Mouse (Mus musculus): ENCODE results near the gene Camk2n1. TPM values are rescaled to one million over a fixed set of nuclear protein-coding genes. Genes with fewer than 3 reads are reported as not detected.

Gene Camk2n1
- polyA plus RNA-seq (2014; fragmentation: Nextera tagmentation; extraction: Ambion mirVana) = 0.99 and 1.0 TPM in 2 replicates

- H3K4me3 ChIP-seq (ENCODE audit: low read depth, low read length) = peak within 1 kb of the TSS; percentile 64
- peak; percentile 57; the same call in 1 of the 2 replicates for ATAC-seq (ENCODE audit: insufficient number of reproducible peaks, low FRiP score, low TSS enrichment, low read depth)
- H3K9me3 ChIP-seq (ENCODE audit: control insufficient read depth, low read length) = no peaks in the 10 kb centered on the region
- peak within 1 kb of the TSS; percentile 77 for H3K9ac ChIP-seq (ENCODE audit: low read length)
- DNase-seq (ENCODE audit: low spot score) = peak; percentile 78
- H3K4me1 ChIP-seq (ENCODE audit: control insufficient read depth, insufficient read depth, low read length) = peaks cover 15% of the 10 kb centered on the region
- H3K27ac ChIP-seq (replicated peaks; ENCODE audit: low read depth, low read length) = peak within 1 kb of the TSS; percentile 30; the same call in 1 of the 2 replicates
- H3K36me3 ChIP-seq (ENCODE audit: control insufficient read depth, insufficient read depth, low read length) = no peaks in the 10 kb centered on the region
- peak within 1 kb of the TSS; percentile 97 for H3K4me2 ChIP-seq (ENCODE audit: low read depth, severe bottlenecking)
- under 1% methylated on average over 34 of the region's 64 CpGs for WGBS
- peaks cover 31% of the 10 kb centered on the region for H3K27me3 ChIP-seq (ENCODE audit: control insufficient read depth, insufficient read depth, low read length)
Measured at GRCm38 (mm10) chr4:138453753-138454570, at the start of gene Camk2n1. Camk2n1 (plus strand) TSS chr4:138454314.

DNA sequence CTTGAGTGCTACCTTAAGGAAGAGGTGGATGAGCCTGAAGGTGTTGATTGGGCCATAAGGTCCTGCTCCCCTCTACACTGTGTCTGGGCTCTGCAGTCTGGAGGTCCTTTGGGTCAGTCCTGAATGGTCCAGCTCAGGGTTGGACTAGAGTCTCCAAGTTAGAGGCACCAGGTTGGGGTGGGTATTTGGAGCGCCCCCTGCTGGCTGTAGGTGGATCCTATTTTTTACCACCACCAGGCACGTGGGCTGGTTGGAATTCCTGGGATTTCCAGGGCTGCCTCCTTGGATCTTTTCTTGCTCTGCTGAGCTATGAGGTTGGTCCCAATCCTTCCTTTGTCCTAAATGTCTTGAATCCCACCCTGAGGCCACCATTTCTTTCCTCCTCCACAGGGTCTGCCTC lies 49.3 kb upstream of the Camk2n1 start:
- Histone ChIP-seq H3K27ac (replicated peaks; ENCODE audit: low read depth, low read length) (no peak overlapping the region), H3K9ac (ENCODE audit: low read length) (no peak overlapping the region), H3K4me3 (ENCODE audit: low read depth, low read length) (no peak overlapping the region), H3K27me3 (ENCODE audit: control insufficient read depth, insufficient read depth, low read length) (no peaks in the 10 kb centered on the region), H3K9me3 (ENCODE audit: control insufficient read depth, low read length) (no peaks in the 10 kb centered on the region), H3K4me1 (ENCODE audit: control insufficient read depth, insufficient read depth, low read length) (no peaks in the 10 kb centered on the region), H3K4me2 (ENCODE audit: low read depth, severe bottlenecking) (no peak overlapping the region), H3K36me3 (ENCODE audit: control insufficient read depth, insufficient read depth, low read length) (no peaks in the 10 kb centered on the region)
- DNase-seq (ENCODE audit: low spot score) (peak; percentile 39), ATAC-seq (ENCODE audit: insufficient number of reproducible peaks, low FRiP score, low TSS enrichment, low read depth) (no peak)
- 6% methylated on average over 2 of the region's 2 CpGs for WGBS

- ATAC-seq (ENCODE audit: insufficient number of reproducible peaks, low FRiP score, low TSS enrichment, low read depth) (no peak), DNase-seq (ENCODE audit: low spot score) (no peak)
- H3K4me1 ChIP-seq (ENCODE audit: control insufficient read depth, insufficient read depth, low read length) = no peaks in the 10 kb centered on the region
- H3K4me2 ChIP-seq (ENCODE audit: low read depth, severe bottlenecking) = no peak overlapping the region
- 0 out of 2 replicates have a peak, but pooled peaks cover 4% of the 10 kb centered on the region for H3K27me3 ChIP-seq (ENCODE audit: control insufficient read depth, insufficient read depth, low read length)
- H3K36me3 ChIP-seq (ENCODE audit: control insufficient read depth, insufficient read depth, low read length) = no peaks in the 10 kb centered on the region
- H3K9me3 ChIP-seq (ENCODE audit: control insufficient read depth, low read length) = no peaks in the 10 kb centered on the region
- H3K27ac ChIP-seq (replicated peaks; ENCODE audit: low read depth, low read length) = no peak overlapping the region
- no peak overlapping the region for H3K4me3 ChIP-seq (ENCODE audit: low read depth, low read length)
- WGBS = 83% methylated on average over 12 of the region's 13 CpGs
- H3K9ac ChIP-seq (ENCODE audit: low read length) = no peak overlapping the region
Measured at GRCm38 (mm10) chr4:138407479-138408194, 46.5 kb upstream of the Camk2n1 start.

GRCm38 (mm10) chr4:138411011-138411410 lies 43.1 kb upstream of the Camk2n1 start:
- Histone ChIP-seq H3K9ac (ENCODE audit: low read length) (no peak overlapping the region), H3K9me3 (ENCODE audit: control insufficient read depth, low read length) (no peaks in the 10 kb centered on the region), H3K27me3 (ENCODE audit: control insufficient read depth, insufficient read depth, low read length) (0 out of 2 replicates have a peak, but pooled peaks cover 4% of the 10 kb centered on the region), H3K27ac (replicated peaks; ENCODE audit: low read depth, low read length) (no peak overlapping the region), H3K4me1 (ENCODE audit: control insufficient read depth, insufficient read depth, low read length) (no peaks in the 10 kb centered on the region), H3K4me3 (ENCODE audit: low read depth, low read length) (no peak overlapping the region), H3K4me2 (ENCODE audit: low read depth, severe bottlenecking) (no peak overlapping the region), H3K36me3 (ENCODE audit: control insufficient read depth, insufficient read depth, low read length) (no peaks in the 10 kb centered on the region)
- ATAC-seq (ENCODE audit: insufficient number of reproducible peaks, low FRiP score, low TSS enrichment, low read depth) = no peak
- 8% methylated on average over 5 of the region's 5 CpGs for WGBS
- DNase-seq (ENCODE audit: low spot score) = no peak

- no peaks in the 10 kb centered on the region for H3K9me3 ChIP-seq (ENCODE audit: control insufficient read depth, low read length)
- H3K4me2 ChIP-seq (ENCODE audit: low read depth, severe bottlenecking) = no peak overlapping the region
- DNase-seq (ENCODE audit: low spot score) (no peak), ATAC-seq (ENCODE audit: insufficient number of reproducible peaks, low FRiP score, low TSS enrichment, low read depth) (no peak)
- H3K9ac ChIP-seq (ENCODE audit: low read length) = no peak overlapping the region
- H3K36me3 ChIP-seq (ENCODE audit: control insufficient read depth, insufficient read depth, low read length) = no peaks in the 10 kb centered on the region
- H3K27ac ChIP-seq (replicated peaks; ENCODE audit: low read depth, low read length) = no peak overlapping the region
- 52% methylated on average over 7 of the region's 7 CpGs for WGBS
- 0 out of 2 replicates have a peak, but pooled peaks cover 4% of the 10 kb centered on the region for H3K27me3 ChIP-seq (ENCODE audit: control insufficient read depth, insufficient read depth, low read length)
- H3K4me3 ChIP-seq (ENCODE audit: low read depth, low read length) = no peak overlapping the region
- no peaks in the 10 kb centered on the region for H3K4me1 ChIP-seq (ENCODE audit: control insufficient read depth, insufficient read depth, low read length)
Measured at GRCm38 (mm10) chr4:138411504-138412121, 42.5 kb upstream of the Camk2n1 start.

DNA sequence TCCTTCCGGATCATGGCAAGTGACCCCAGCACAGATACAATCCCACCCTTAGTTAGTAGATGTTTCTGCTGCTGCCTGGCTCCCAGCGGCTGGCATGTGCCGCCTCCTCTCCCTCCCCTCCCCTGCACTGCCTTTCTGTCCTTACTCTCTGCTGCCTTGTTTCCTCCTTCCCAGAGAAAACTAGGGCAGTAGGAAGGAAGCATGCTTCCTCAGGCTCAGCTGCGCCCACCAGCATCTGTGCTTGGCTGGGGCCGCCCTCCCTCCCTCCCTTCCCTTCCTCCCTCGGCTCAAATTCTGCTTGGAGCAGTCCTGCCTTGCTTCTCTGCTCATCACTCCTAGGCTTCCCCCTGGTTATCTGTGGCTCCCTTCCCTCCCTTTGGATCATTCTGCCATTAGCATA lies 39.4 kb upstream of the Camk2n1 start:
- DNase-seq (ENCODE audit: low spot score) (no peak), ATAC-seq (ENCODE audit: insufficient number of reproducible peaks, low FRiP score, low TSS enrichment, low read depth) (no peak)
- H3K9ac ChIP-seq (ENCODE audit: low read length) = no peak overlapping the region
- H3K27me3 ChIP-seq (ENCODE audit: control insufficient read depth, insufficient read depth, low read length) = 0 out of 2 replicates have a peak, but pooled peaks cover 6% of the 10 kb centered on the region
- no peaks in the 10 kb centered on the region for H3K4me1 ChIP-seq (ENCODE audit: control insufficient read depth, insufficient read depth, low read length)
- WGBS = 24% methylated on average over 6 of the region's 6 CpGs
- H3K36me3 ChIP-seq (ENCODE audit: control insufficient read depth, insufficient read depth, low read length) = no peaks in the 10 kb centered on the region
- no peak overlapping the region for H3K4me2 ChIP-seq (ENCODE audit: low read depth, severe bottlenecking)
- H3K9me3 ChIP-seq (ENCODE audit: control insufficient read depth, low read length) = no peaks in the 10 kb centered on the region
- no peak overlapping the region for H3K27ac ChIP-seq (replicated peaks; ENCODE audit: low read depth, low read length)
- no peak overlapping the region for H3K4me3 ChIP-seq (ENCODE audit: low read depth, low read length)

DNA sequence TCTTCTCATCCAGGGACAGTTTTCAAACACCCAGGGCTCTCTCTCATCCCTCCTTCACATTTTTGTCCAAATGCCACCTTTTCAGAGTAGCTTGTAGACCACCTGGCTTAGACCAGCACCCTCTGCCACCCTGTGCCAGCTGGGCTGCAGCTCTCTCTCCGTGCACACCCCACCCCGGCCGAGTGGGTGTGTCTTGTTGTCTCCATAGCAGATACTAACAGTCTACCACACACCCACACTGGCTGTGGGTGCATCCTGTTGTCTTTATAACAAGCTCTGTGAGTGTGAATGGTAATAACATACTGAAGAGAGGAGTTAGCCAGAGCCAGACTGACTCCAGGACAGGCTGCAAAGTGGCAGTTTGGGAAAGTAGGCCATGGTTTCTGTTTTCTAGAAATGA lies 38.1 kb upstream of the Camk2n1 start:
- Histone ChIP-seq H3K36me3 (ENCODE audit: control insufficient read depth, insufficient read depth, low read length) (no peaks in the 10 kb centered on the region), H3K9ac (ENCODE audit: low read length) (no peak overlapping the region), H3K4me1 (ENCODE audit: control insufficient read depth, insufficient read depth, low read length) (no peaks in the 10 kb centered on the region), H3K4me3 (ENCODE audit: low read depth, low read length) (no peak overlapping the region), H3K27me3 (ENCODE audit: control insufficient read depth, insufficient read depth, low read length) (0 out of 2 replicates have a peak, but pooled peaks cover 6% of the 10 kb centered on the region), H3K4me2 (ENCODE audit: low read depth, severe bottlenecking) (no peak overlapping the region), H3K9me3 (ENCODE audit: control insufficient read depth, low read length) (no peaks in the 10 kb centered on the region), H3K27ac (replicated peaks; ENCODE audit: low read depth, low read length) (no peak overlapping the region)
- 75% methylated on average over 3 of the region's 3 CpGs for WGBS
- ATAC-seq (ENCODE audit: insufficient number of reproducible peaks, low FRiP score, low TSS enrichment, low read depth) (no peak), DNase-seq (ENCODE audit: low spot score) (no peak)

GRCm38 (mm10) chr4:138416414-138416813 lies 37.7 kb upstream of the Camk2n1 start:
- no peak overlapping the region for H3K27ac ChIP-seq (replicated peaks; ENCODE audit: low read depth, low read length)
- DNase-seq (ENCODE audit: low spot score) = no peak
- ATAC-seq (ENCODE audit: insufficient number of reproducible peaks, low FRiP score, low TSS enrichment, low read depth) = no peak
- no peak overlapping the region for H3K4me3 ChIP-seq (ENCODE audit: low read depth, low read length)
- 0 out of 2 replicates have a peak, but pooled peaks cover 5% of the 10 kb centered on the region for H3K27me3 ChIP-seq (ENCODE audit: control insufficient read depth, insufficient read depth, low read length)
- 64% methylated on average over 5 of the region's 5 CpGs for WGBS
- no peaks in the 10 kb centered on the region for H3K4me1 ChIP-seq (ENCODE audit: control insufficient read depth, insufficient read depth, low read length)
- no peaks in the 10 kb centered on the region for H3K9me3 ChIP-seq (ENCODE audit: control insufficient read depth, low read length)
- H3K4me2 ChIP-seq (ENCODE audit: low read depth, severe bottlenecking) = no peak overlapping the region
- H3K36me3 ChIP-seq (ENCODE audit: control insufficient read depth, insufficient read depth, low read length) = no peaks in the 10 kb centered on the region
- no peak overlapping the region for H3K9ac ChIP-seq (ENCODE audit: low read length)

Measured in limb, embryonic 11.5 days (tissue).